Mouse (Mus musculus): Measurements from ENCODE around the gene Tctn1. TPM values are rescaled to one million over a fixed set of nuclear protein-coding genes. Genes with fewer than 3 reads are reported as not detected.
A peak's percentile ranks its signal among the peaks of the same experiment; 100 is the strongest.

Gene Tctn1
- total RNA-seq, 2 experiments from 2014 or later, result 2.4 to 3.0 TPM

DNA sequence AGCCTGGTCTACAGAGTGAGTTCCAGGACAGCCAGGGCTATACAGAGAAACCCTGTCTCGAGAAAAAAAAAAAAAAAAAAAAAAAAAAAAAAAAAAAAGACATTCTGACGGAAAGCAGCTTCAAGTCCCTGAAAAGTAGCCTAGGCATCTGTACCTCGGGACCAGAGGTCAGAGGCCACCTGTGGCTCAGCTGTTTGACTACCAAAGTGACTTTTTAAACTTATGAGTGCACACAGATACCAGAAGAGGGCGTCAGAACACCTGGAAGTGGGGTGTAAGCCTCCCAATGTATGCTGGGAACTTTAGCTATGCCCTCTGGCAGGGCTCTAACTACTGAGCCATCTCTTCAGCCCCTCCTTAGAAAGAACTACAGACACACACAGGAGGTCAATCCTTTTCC is 71.9 kb downstream of the Tctn1 start:
- intact Hi-C loops (cut with DNase I; ENCODE audit: low total_unique reads), result no loop called here
- DNase-seq, result no peak

DNA sequence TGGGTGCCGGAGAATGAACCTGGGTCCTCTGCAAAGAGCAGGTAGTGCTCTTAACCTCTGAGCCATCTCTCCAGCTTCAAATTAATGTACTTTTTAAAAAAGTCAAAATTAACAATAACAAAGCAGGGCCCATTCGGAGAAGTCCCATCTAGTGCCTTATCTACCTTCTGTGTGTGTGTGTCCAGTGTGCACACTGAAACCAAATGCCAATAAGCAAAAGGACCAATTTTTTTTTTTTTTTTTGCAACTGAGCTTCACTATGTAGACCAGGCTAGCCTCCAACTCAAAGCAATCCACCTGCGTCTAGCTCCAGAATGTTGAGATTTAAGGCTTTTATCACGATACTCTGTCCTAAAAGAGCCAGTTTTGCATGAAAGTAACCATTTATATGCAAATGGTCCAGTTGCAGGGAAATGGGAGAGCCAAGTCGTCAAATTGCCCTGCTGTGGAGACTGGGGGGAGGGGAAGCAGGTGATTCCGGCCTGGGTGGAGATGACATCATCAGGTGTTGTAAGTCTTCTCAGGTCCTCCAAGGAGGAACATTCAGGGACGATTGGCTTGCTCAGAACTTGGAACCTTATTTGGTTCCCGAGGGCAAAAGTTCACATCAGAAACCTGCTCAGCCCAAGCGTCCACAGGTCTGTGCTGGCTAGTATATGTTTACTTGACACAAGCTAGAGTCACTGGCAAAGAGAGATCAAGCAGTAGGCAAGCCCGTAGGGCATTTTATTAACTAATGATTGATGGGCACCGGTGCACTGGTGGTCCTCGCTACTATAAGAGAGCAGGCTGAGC is 72.8 kb downstream of the Tctn1 start:
- no peak for DNase-seq
- intact Hi-C loops (cut with DNase I; ENCODE audit: low total_unique reads), result no loop called here

DNA sequence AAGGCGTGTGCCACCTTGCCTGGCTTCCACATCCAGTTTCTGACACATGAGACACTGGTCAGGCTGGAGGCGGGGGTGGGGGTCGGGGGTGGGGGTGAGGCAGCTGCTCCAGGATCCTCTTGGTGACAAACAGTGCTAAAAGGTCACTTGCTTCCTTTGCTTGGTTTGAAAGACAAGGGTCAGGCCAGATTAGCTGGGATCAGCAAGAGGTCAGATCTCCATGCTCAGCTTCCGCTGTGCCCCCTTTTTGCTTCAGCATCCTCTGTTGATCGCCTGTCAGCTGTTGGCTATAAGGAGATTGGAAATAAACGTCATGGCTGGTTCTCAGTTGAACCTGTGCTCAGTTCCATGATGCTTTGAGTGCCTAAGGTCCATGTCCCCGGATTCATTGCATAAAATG is 73.8 kb downstream of the Tctn1 start:
- intact Hi-C loops (cut with DNase I; ENCODE audit: low total_unique reads), result no loop called here
- no peak for DNase-seq

DNA sequence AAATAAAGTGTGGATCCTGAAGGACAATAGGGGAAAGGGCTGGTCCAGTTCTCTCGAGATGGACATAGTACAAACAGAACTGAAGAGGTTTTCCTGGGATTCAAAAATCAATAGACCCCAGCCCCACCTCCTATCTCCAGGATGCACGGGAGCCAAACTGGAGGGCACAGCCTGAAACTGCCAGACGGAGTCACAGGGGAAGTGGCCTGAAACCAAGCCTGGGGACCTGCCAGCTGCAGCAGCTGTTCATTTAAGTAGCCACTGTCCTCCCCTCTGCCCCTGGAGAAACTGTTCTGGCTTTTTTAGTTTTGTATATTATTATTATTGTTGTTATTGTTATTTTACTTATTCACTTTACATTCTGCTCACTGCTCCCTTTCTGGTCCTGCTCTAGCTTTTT is 75.1 kb downstream of the Tctn1 start:
- DNase-seq, result peak; percentile 47

More for the DNA sequence above, 75.1 kb downstream of the Tctn1 start:
- intact Hi-C loops (cut with DNase I; ENCODE audit: low total_unique reads), result no loop called here

Other genes starting within 250 kb of the Tctn1 start
- 1 to 10 TPM; 1.1 to 1.6 TPM for gene Cux2, start 214.4 kb downstream of the Tctn1 start, total RNA-seq (2021)
- 1,000 to 10,000 TPM in 1 of 2 experiments, 100 to 1,000 TPM in 1; 675 to 1,272 TPM for gene Myl2, start 163.5 kb downstream of the Tctn1 start, total RNA-seq (2021)
- not detected for gene Ccdc63, start 123.6 kb downstream of the Tctn1 start, total RNA-seq (2021)
- 100 to 1,000 TPM; 110 TPM for gene Ppp1cc, start 106.2 kb downstream of the Tctn1 start, total RNA-seq (2021)
- gene Hvcn1, start 57.7 kb downstream of the Tctn1 start, total RNA-seq (2021), result 1 to 10 TPM; 1.6 to 2.0 TPM
- gene Pptc7, start 19.9 kb upstream of the Tctn1 start, total RNA-seq (2021), result 10 to 100 TPM; 39.6 to 74.8 TPM
- gene Rad9b, start 89.8 kb upstream of the Tctn1 start, total RNA-seq (2021), result under 1 TPM; 0.47 to 0.73 TPM
- gene Vps29, start 89.9 kb upstream of the Tctn1 start, total RNA-seq (2021), result 10 to 100 TPM; 48.9 to 50.1 TPM
- 10 to 100 TPM; 20.0 to 26.6 TPM for gene Gpn3, start 107.4 kb upstream of the Tctn1 start, total RNA-seq (2021)
- gene Fam216a, start 107.9 kb upstream of the Tctn1 start, total RNA-seq (2021), result 1 to 10 TPM; 7.6 to 7.8 TPM
- gene Arpc3, start 127.4 kb upstream of the Tctn1 start, total RNA-seq (2021), result 10 to 100 TPM; 68.8 to 72.9 TPM
- gene Anapc7, start 157.2 kb upstream of the Tctn1 start, total RNA-seq (2021), result 10 to 100 TPM; 16.6 to 18.1 TPM
- 100 to 1,000 TPM; 213 to 317 TPM for gene Atp2a2, start 237.8 kb upstream of the Tctn1 start, total RNA-seq (2021)

Data from gastrocnemius, postnatal 14 days (tissue).